Mouse (Mus musculus) mesoderm, embryonic 11.5 days (tissue): ENCODE measurements around the gene Mdga1.

ENCODE experiments used
- DNase-seq: peaks from one replicate; pipeline ENCODE4 v3.0.0-alpha.2; 2012; ENCODE audit warnings: low read depth, low spot score

The Mdga1 gene

DNA sequence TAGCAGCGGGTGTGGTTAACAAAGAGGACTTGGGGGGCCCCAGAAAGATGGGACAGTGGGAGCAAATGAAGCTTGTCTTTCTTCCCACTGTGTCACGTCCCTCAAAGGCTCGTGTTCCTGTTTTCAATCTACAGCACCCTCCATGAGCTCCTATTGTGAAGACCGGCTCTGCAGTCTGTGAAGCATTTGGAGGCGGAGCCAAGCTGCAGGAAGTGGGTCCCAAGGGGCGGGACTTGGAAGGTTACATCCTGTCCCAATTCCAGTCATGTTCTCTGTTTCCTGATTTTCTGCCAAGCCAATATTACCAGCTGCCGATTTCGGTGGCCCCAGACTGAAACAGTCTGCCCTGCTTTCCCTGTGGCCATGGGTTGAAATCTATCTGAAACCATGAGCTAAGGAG, 11.7 kb upstream of the Mdga1 start:
- DNase-seq = no peak

GRCm38 (mm10) chr17:29979841-29980240, 10.0 kb upstream of the Mdga1 start:
- no peak for DNase-seq

GRCm38 (mm10) chr17:29979020-29979419, 9.1 kb upstream of the Mdga1 start:
- DNase-seq = no peak

- peak; percentile 86 for DNase-seq
Measured at GRCm38 (mm10) chr17:29975731-29976130, 5.8 kb upstream of the Mdga1 start.

DNA sequence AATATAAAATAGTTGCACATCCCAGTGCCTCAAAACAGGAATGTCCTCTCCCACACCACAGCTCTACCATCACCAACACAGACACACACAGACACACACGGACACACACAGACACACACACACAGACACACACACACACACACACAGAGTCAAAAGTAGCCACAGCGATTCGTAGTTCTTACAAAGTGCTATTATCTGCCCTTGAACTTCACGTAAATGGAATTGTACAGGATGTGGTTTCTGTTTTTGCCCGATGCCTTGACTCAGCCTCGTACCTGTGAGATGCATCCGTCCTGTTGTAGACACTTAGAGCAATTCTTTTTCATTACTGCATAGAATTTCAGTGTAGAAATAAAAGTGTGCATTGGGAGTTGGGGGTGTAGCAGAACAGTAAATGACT, 3.3 kb upstream of the Mdga1 start:
- no peak for DNase-seq

DNA sequence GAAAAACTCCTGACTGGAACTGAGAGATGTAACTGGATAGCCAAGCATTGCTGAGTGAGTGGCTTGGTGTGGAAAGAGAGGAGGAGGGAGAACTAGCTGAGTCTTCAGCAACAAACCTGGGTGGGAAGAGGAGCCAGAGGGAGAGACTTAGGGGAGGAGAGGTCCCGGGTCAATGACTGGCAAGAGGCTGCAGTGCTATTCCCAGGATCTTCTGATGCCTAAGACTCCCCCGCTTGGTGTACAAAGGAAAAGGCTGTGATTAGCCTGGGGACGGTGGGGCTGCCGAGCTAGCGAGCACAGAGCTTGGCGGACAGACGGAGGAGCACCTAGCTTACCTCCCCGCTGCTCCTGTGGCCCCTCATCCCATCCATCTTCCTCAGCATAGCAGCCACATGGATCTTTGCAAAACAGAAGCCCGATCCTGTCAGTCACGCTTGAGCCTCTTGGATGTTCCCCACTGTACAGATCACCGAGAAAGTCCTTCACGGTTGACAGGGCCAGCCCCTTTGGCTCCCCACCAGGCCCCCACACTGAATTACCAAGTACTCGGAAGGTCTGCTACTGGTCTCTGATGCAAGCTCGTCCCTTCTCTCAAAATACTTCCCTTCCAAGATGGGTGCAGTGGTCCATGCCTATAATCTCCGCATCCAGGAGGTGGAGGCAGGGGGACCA, 2.0 kb upstream of the Mdga1 start:
- no peak for DNase-seq

DNA sequence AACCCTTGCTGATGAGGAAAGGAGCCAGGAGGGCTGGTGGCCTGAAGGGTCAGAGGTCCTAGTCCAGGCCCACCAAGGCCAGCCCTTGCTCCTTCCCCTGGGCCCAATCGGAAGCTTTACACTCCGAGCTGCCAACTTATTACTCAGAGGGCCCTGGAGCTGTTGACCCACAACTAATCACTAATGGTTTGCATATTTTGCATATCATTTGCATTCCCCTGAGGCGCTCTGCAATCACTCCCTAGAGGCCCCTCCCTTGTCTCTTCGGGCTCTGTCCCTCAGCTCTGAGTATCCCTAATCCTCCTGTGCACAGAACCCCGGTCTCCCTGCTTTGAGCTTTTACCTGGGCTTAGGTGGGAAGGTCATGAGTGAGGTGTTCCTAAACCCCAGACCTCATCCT, 4.4 kb downstream of the Mdga1 start:
- DNase-seq = no peak

DNA sequence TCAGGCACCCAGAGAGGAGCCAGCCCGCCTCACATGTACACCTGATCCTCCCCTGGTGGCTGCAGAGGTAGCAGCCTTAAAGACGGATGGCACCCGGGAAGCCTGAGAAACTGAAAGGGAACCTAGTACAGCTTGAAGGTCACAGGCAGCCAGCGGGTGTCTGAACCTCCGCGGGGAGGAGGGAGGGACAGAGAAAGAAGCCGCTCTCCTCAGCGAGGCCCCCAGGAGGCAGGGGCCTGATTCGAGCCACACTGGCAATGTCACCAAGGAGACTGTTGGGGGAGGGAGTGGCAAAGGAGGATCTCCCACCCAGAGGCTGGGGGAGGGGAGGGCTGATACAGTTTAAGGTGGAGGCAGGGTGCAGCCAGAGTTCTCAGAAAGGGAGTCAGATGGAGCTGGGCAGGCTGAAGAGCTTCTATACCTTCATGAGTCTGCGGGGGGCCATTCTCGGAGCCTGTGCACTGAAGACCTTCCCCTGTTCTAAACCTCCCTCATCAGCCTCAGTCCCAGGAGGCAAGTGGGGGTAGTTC, 6.1 kb downstream of the Mdga1 start:
- no peak for DNase-seq

- DNase-seq = no peak
Measured at GRCm38 (mm10) chr17:29955880-29956279, 14.0 kb downstream of the Mdga1 start.

GRCm38 (mm10) chr17:29954316-29954715, 15.6 kb downstream of the Mdga1 start:
- no peak for DNase-seq

DNA sequence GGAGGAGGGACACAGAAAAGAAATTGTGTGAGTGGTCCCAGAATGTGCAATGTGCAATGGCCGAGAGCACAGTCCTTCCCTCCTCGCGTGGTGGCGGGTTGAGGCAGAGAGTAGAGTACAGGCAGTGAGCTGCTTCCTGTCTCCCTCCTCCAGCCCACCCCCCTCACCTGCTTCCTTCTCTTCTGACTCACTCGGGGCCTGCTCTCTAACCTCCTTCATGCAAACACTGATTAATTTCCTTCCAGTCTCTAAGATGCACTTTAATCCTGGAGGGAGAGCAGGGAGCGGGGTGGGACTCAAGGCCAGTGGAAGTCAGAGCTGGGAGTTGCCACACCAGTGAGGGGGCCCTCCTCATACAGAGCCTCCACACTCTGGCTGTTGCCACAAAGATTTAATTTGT, 18.8 kb downstream of the Mdga1 start:
- DNase-seq = no peak

- no peak for DNase-seq
Measured at GRCm38 (mm10) chr17:29950574-29950973, 19.3 kb downstream of the Mdga1 start.

DNA sequence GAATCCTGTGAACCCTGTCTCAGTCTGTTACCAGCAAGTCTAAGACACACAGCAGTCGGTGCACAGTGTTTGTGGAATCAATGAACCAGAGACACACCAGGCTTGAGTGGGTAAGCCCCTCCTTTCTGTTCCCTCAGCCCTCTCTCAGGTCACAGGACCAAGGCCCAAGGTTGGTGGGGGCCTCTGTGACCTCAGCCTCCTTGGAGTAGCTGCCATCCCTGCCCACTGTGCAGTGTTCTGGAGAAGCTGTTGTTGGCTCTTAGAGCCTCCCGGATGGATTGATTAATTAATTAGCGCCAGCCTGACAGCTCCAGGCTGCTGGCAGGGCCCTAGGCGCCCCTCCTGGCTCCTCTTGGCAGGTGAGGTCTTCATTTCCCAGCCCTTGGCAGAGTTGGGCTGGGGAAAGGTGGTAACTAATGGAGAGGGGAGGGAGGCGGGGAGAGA, 22.6 kb downstream of the Mdga1 start:
- no peak for DNase-seq

DNA sequence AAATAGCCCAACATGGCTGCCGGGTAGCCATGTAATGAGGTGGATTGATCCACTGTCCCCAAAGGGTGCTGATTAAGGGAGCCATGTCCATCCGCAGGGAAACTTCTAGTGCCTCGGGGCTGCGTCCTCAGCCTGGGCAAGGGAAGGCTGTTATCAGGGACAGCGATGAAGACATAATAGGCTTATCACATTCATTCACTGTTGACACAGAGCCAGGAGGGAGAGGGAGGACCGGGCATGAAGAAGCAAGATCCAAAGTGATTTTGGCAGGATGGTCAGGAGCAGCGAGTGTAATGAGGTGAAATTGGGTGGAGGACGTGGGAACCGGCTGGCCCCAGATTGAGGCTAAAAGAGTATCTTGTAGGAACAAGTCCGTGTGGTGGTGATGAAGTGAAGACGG, 25.5 kb downstream of the Mdga1 start:
- DNase-seq = no peak

DNA sequence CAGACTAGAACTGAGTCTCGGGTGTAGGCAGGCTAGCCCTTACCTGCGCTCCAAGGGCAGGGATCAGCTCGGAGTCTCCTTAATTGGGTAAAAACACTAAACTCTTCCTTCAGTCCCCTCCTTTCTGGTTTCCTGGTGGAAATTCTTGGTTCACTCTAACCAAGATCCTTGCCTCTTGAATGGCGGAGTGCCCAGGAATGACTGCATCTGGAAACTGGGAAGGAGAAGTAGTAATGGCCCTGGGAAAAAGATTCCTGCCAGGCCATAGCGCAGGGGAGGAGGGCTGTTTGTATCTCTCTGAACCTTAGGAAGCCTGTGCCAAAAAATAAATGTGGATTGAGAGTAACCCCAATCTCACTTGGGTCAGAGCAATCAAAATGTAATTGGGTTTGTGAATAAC, 30.9 kb downstream of the Mdga1 start:
- DNase-seq = no peak

DNA sequence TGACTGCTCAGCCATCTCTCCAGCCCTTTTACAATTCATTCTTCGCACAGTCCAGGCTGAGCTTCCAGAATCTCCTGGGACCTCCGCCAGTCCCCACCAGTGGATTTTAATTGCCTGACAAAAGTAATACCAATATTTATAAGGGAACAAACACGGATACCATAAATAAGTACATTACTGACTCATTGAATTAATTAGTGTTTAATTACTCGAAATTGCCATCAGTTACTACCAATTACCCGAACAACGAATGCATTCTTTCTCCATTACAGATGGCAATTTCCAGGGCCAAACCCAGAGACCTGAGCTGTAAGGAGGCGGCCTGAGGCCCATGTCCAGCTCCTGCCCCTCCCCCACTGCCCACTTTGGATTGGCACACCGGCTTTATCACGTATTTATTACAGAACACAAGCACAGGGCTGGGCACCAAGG, 32.5 kb downstream of the Mdga1 start:
- DNase-seq = no peak

DNA sequence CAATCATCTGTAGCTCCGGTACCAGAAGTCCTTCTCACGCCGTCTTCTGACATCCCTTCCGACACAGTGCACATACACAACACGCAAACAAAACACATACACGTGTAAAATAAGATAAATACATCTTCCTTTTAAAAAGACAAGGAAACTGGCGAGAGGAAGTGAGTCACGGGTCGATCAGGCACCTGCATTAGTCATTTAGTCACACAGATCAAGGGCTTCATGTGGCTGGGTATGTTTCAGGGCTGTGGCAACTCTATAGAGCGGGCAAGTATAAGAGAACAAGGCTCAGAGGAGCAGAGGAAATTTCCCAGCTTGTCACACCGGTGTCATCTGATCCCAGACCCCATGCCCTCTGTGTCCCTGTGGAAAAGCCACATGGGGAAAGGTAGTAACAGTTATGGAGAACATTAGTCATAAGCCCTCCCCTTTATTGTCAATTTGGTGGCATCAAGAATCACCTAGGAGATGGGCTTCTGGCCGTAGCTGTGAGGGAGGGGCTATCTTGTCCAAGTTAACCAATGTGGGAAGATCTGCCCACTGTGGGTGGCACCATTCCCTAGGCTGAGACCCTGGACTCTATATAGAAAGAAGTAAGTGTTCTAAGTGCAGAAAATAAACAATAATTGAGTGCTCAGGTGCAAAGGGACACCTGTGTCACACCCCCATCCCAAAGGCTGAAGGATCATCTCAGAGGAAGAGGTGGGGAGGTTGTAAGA, 35.6 kb downstream of the Mdga1 start:
- no peak for DNase-seq

- no peak for DNase-seq
Measured at GRCm38 (mm10) chr17:29932753-29933152, 37.1 kb downstream of the Mdga1 start.

DNA sequence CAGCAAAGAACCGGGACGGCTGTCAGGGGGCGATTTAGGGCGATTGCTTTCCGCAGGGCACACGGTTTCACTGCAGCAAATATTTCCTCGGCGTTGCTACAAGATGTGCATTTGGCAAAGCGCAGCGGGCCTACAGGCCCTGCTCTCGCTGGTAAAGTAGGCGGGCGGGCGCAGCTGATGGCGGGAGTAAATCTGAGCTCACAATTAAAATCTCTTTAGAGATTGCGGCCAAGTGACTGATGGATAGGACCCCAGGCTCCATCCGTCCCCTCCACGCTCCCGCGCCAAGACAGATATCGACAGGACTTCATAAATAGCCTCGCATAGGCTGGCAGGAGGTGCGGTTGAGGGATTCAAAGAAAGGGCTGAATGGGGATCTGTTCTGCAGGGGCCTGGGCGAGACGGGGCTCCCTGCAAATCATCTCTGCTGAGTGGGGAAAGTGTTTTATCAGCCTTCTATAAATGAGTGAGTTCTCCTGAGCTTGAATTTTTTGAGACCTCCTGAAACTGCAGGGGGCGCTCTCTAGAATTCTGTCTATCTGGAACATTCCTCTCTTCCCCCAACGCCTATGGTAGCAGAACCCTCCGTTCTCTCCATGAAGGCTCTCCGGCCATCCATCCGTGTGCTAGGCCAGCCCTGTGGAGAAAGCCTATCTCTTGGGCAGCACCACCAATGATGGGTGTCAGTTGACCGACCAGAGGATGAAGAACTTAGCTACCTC, 38.5 kb downstream of the Mdga1 start:
- DNase-seq = no peak

- no peak for DNase-seq
Measured at GRCm38 (mm10) chr17:29928751-29929237, 41.1 kb downstream of the Mdga1 start.

GRCm38 (mm10) chr17:29925608-29926606, 44.0 kb downstream of the Mdga1 start:
- no peak for DNase-seq
